Mouse (Mus musculus): Measurements from ENCODE around the gene Olfr572. TPM values are rescaled to one million over a fixed set of nuclear protein-coding genes. Genes with fewer than 3 reads are reported as not detected.

Olfr572 gene
- not detected for polyA plus RNA-seq (2014; fragmentation: Illumina TruSeq; extraction: RNeasy Lipid Tissue Mini Kit (QIAGEN cat#74804); ENCODE audit: low read depth, low replicate concordance)

GRCm38 (mm10) chr7:102924109-102924508 lies at the start of gene Olfr572:
TSS of gene Olfr572 (plus strand) at chr7:102924409.

GRCm38 (mm10) chr7:102876822-102877221 lies 47.4 kb upstream of the Olfr572 start, which contains the start of gene Olfr568:
TSS of gene Olfr568 (plus strand) at chr7:102877122.

GRCm38 (mm10) chr7:102890782-102891181 lies 33.4 kb upstream of the Olfr572 start, which contains the start of gene Olfr569:
TSS of gene Olfr569 (minus strand) at chr7:102890882.

GRCm38 (mm10) chr7:102917032-102917875 lies 7.0 kb upstream of the Olfr572 start, which contains the start of gene Olfr571:
TSS of gene Olfr571 (minus strand) at chr7:102917536.

GRCm38 (mm10) chr7:102942475-102942874 lies 18.3 kb downstream of the Olfr572 start, which contains the start of gene Olfr573-ps1:
TSS of gene Olfr573-ps1 (minus strand) at chr7:102942575.

GRCm38 (mm10) chr7:102948167-102948566 lies 24.0 kb downstream of the Olfr572 start, which contains the start of gene Olfr574:
TSS of gene Olfr574 (plus strand) at chr7:102948467.

GRCm38 (mm10) chr7:102958593-102958992 lies 34.4 kb downstream of the Olfr572 start, which contains the start of gene Olfr575:
TSS of gene Olfr575 (minus strand) at chr7:102958775.

GRCm38 (mm10) chr7:102962360-102962759 lies 38.2 kb downstream of the Olfr572 start, which contains the start of gene Olfr576:
TSS of gene Olfr576 (plus strand) at chr7:102962660.

GRCm38 (mm10) chr7:102975843-102976242 lies 51.6 kb downstream of the Olfr572 start, which contains the start of gene Olfr577:
TSS of gene Olfr577 (minus strand) at chr7:102975943.

Other genes with a start within 250 kb of the Olfr572 start
- gene Trim68, start 237.1 kb upstream of the Olfr572 start, polyA plus RNA-seq (2014; fragmentation: Illumina TruSeq; extraction: RNeasy Lipid Tissue Mini Kit (QIAGEN cat#74804); ENCODE audit: low read depth, low replicate concordance): 5.0 TPM
- not detected for gene Olfr557, start 228.5 kb upstream of the Olfr572 start, polyA plus RNA-seq (2014; fragmentation: Illumina TruSeq; extraction: RNeasy Lipid Tissue Mini Kit (QIAGEN cat#74804); ENCODE audit: low read depth, low replicate concordance)
- 5.7 TPM for gene Olfr558, start 222.2 kb upstream of the Olfr572 start, polyA plus RNA-seq (2014; fragmentation: Illumina TruSeq; extraction: RNeasy Lipid Tissue Mini Kit (QIAGEN cat#74804); ENCODE audit: low read depth, low replicate concordance)
- not detected for gene Olfr33, start 205.3 kb upstream of the Olfr572 start, polyA plus RNA-seq (2014; fragmentation: Illumina TruSeq; extraction: RNeasy Lipid Tissue Mini Kit (QIAGEN cat#74804); ENCODE audit: low read depth, low replicate concordance)
- not detected for gene Olfr559, start 196.9 kb upstream of the Olfr572 start, polyA plus RNA-seq (2014; fragmentation: Illumina TruSeq; extraction: RNeasy Lipid Tissue Mini Kit (QIAGEN cat#74804); ENCODE audit: low read depth, low replicate concordance)
- not detected for gene Olfr560, start 165.0 kb upstream of the Olfr572 start, polyA plus RNA-seq (2014; fragmentation: Illumina TruSeq; extraction: RNeasy Lipid Tissue Mini Kit (QIAGEN cat#74804); ENCODE audit: low read depth, low replicate concordance)
- gene Olfr78, start 164.9 kb upstream of the Olfr572 start, polyA plus RNA-seq (2014; fragmentation: Illumina TruSeq; extraction: RNeasy Lipid Tissue Mini Kit (QIAGEN cat#74804); ENCODE audit: low read depth, low replicate concordance): 0.97 TPM
- not detected for gene Olfr561, start 153.2 kb upstream of the Olfr572 start, polyA plus RNA-seq (2014; fragmentation: Illumina TruSeq; extraction: RNeasy Lipid Tissue Mini Kit (QIAGEN cat#74804); ENCODE audit: low read depth, low replicate concordance)
- gene Olfr564, start 120.9 kb upstream of the Olfr572 start, polyA plus RNA-seq (2014; fragmentation: Illumina TruSeq; extraction: RNeasy Lipid Tissue Mini Kit (QIAGEN cat#74804); ENCODE audit: low read depth, low replicate concordance): not detected
- not detected for gene Olfr566, start 65.6 kb upstream of the Olfr572 start, polyA plus RNA-seq (2014; fragmentation: Illumina TruSeq; extraction: RNeasy Lipid Tissue Mini Kit (QIAGEN cat#74804); ENCODE audit: low read depth, low replicate concordance)
- not detected for gene Olfr568, start 47.3 kb upstream of the Olfr572 start, polyA plus RNA-seq (2014; fragmentation: Illumina TruSeq; extraction: RNeasy Lipid Tissue Mini Kit (QIAGEN cat#74804); ENCODE audit: low read depth, low replicate concordance)
- not detected for gene Olfr569, start 33.5 kb upstream of the Olfr572 start, polyA plus RNA-seq (2014; fragmentation: Illumina TruSeq; extraction: RNeasy Lipid Tissue Mini Kit (QIAGEN cat#74804); ENCODE audit: low read depth, low replicate concordance)
- not detected for gene Olfr570, start 29.8 kb upstream of the Olfr572 start, polyA plus RNA-seq (2014; fragmentation: Illumina TruSeq; extraction: RNeasy Lipid Tissue Mini Kit (QIAGEN cat#74804); ENCODE audit: low read depth, low replicate concordance)
- not detected for gene Olfr571, start 6.9 kb upstream of the Olfr572 start, polyA plus RNA-seq (2014; fragmentation: Illumina TruSeq; extraction: RNeasy Lipid Tissue Mini Kit (QIAGEN cat#74804); ENCODE audit: low read depth, low replicate concordance)
- gene Olfr573-ps1, start 18.2 kb downstream of the Olfr572 start, polyA plus RNA-seq (2014; fragmentation: Illumina TruSeq; extraction: RNeasy Lipid Tissue Mini Kit (QIAGEN cat#74804); ENCODE audit: low read depth, low replicate concordance): not detected
- not detected for gene Olfr574, start 24.1 kb downstream of the Olfr572 start, polyA plus RNA-seq (2014; fragmentation: Illumina TruSeq; extraction: RNeasy Lipid Tissue Mini Kit (QIAGEN cat#74804); ENCODE audit: low read depth, low replicate concordance)
- not detected for gene Olfr575, start 34.4 kb downstream of the Olfr572 start, polyA plus RNA-seq (2014; fragmentation: Illumina TruSeq; extraction: RNeasy Lipid Tissue Mini Kit (QIAGEN cat#74804); ENCODE audit: low read depth, low replicate concordance)
- not detected for gene Olfr576, start 38.3 kb downstream of the Olfr572 start, polyA plus RNA-seq (2014; fragmentation: Illumina TruSeq; extraction: RNeasy Lipid Tissue Mini Kit (QIAGEN cat#74804); ENCODE audit: low read depth, low replicate concordance)
- not detected for gene Olfr577, start 51.5 kb downstream of the Olfr572 start, polyA plus RNA-seq (2014; fragmentation: Illumina TruSeq; extraction: RNeasy Lipid Tissue Mini Kit (QIAGEN cat#74804); ENCODE audit: low read depth, low replicate concordance)
- gene Olfr578, start 64.9 kb downstream of the Olfr572 start, polyA plus RNA-seq (2014; fragmentation: Illumina TruSeq; extraction: RNeasy Lipid Tissue Mini Kit (QIAGEN cat#74804); ENCODE audit: low read depth, low replicate concordance): not detected
- not detected for gene Olfr582, start 113.6 kb downstream of the Olfr572 start, polyA plus RNA-seq (2014; fragmentation: Illumina TruSeq; extraction: RNeasy Lipid Tissue Mini Kit (QIAGEN cat#74804); ENCODE audit: low read depth, low replicate concordance)
- not detected for gene Olfr583, start 126.9 kb downstream of the Olfr572 start, polyA plus RNA-seq (2014; fragmentation: Illumina TruSeq; extraction: RNeasy Lipid Tissue Mini Kit (QIAGEN cat#74804); ENCODE audit: low read depth, low replicate concordance)
- not detected for gene Olfr584, start 157.5 kb downstream of the Olfr572 start, polyA plus RNA-seq (2014; fragmentation: Illumina TruSeq; extraction: RNeasy Lipid Tissue Mini Kit (QIAGEN cat#74804); ENCODE audit: low read depth, low replicate concordance)
- gene Olfr585, start 173.3 kb downstream of the Olfr572 start, polyA plus RNA-seq (2014; fragmentation: Illumina TruSeq; extraction: RNeasy Lipid Tissue Mini Kit (QIAGEN cat#74804); ENCODE audit: low read depth, low replicate concordance): not detected
- gene Olfr586, start 201.2 kb downstream of the Olfr572 start, polyA plus RNA-seq (2014; fragmentation: Illumina TruSeq; extraction: RNeasy Lipid Tissue Mini Kit (QIAGEN cat#74804); ENCODE audit: low read depth, low replicate concordance): not detected
- gene Olfr588-ps1, start 216.5 kb downstream of the Olfr572 start, polyA plus RNA-seq (2014; fragmentation: Illumina TruSeq; extraction: RNeasy Lipid Tissue Mini Kit (QIAGEN cat#74804); ENCODE audit: low read depth, low replicate concordance): not detected
- gene Olfr589, start 231.9 kb downstream of the Olfr572 start, polyA plus RNA-seq (2014; fragmentation: Illumina TruSeq; extraction: RNeasy Lipid Tissue Mini Kit (QIAGEN cat#74804); ENCODE audit: low read depth, low replicate concordance): not detected

All from kidney, adult 10 weeks (tissue).